Mouse (Mus musculus) testis, postnatal 14 days (tissue): ENCODE data around the gene Smpd3.

ENCODE experiments used
- DNase-seq: peaks from one replicate; pipeline ENCODE4 v3.0.0; 2021; ENCODE audit warnings: low spot score

Smpd3 gene

GRCm38 (mm10) chr8:106292484-106293396 is 45.0 kb downstream of the Smpd3 start:
- DNase-seq = no peak

GRCm38 (mm10) chr8:106289464-106289863 is 48.3 kb downstream of the Smpd3 start:
- no peak for DNase-seq

GRCm38 (mm10) chr8:106288732-106289131 is 49.1 kb downstream of the Smpd3 start:
- DNase-seq = no peak

GRCm38 (mm10) chr8:106287445-106287844 is 50.3 kb downstream of the Smpd3 start:
- no peak for DNase-seq

GRCm38 (mm10) chr8:106280844-106281243 is 56.9 kb downstream of the Smpd3 start:
- DNase-seq = no peak

GRCm38 (mm10) chr8:106280154-106280553 is 57.6 kb downstream of the Smpd3 start:
- DNase-seq = no peak

- DNase-seq = no peak
These were observed 59.3 kb downstream of the Smpd3 start for GRCm38 (mm10) chr8:106278367-106279042.

- no peak for DNase-seq
These were observed 61.0 kb downstream of the Smpd3 start for GRCm38 (mm10) chr8:106276709-106277317.

GRCm38 (mm10) chr8:106273468-106273867 is 64.3 kb downstream of the Smpd3 start:
- no peak for DNase-seq

- no peak for DNase-seq
These were observed 66.4 kb downstream of the Smpd3 start for GRCm38 (mm10) chr8:106271378-106271777.

GRCm38 (mm10) chr8:106270804-106271203 is 67.0 kb downstream of the Smpd3 start:
- DNase-seq = no peak

- DNase-seq = no peak
These were observed 69.0 kb downstream of the Smpd3 start for GRCm38 (mm10) chr8:106268710-106269346.

- no peak for DNase-seq
These were observed 72.4 kb downstream of the Smpd3 start for GRCm38 (mm10) chr8:106265398-106265797.

GRCm38 (mm10) chr8:106263928-106264327 is 73.9 kb downstream of the Smpd3 start:
- no peak for DNase-seq

GRCm38 (mm10) chr8:106262343-106262742 is 75.4 kb downstream of the Smpd3 start:
- DNase-seq = peak; percentile 32

- DNase-seq = no peak
These were observed 76.9 kb downstream of the Smpd3 start for GRCm38 (mm10) chr8:106260894-106261293.

- DNase-seq = no peak
These were observed 78.1 kb downstream of the Smpd3 start for GRCm38 (mm10) chr8:106259579-106260255.

GRCm38 (mm10) chr8:106258169-106258568 is 79.6 kb downstream of the Smpd3 start:
- no peak for DNase-seq

- DNase-seq = no peak
These were observed 87.6 kb downstream of the Smpd3 start for GRCm38 (mm10) chr8:106250186-106250585.

- peak; percentile 56 for DNase-seq
These were observed 100.7 kb downstream of the Smpd3 start for GRCm38 (mm10) chr8:106237106-106237505.

- DNase-seq = no peak
These were observed 103.1 kb downstream of the Smpd3 start for GRCm38 (mm10) chr8:106234567-106235261.
